Mouse (Mus musculus) CH12.LX (cell line): ENCODE results near the gene Acox3.

Source experiments
- CTCF ChIP-seq, 2 experiments: IDR thresholded peaks in 1 of 2; conservative IDR thresholded peaks in 1 of 2; 2 replicates each; pipeline ENCODE4 v1.5.1; 2011 to 2012; ENCODE audit warnings: low read depth in 2 of 2, low read length in 2 of 2, improper control_type of control experiment in 1 of 2, inconsistent platforms in 1 of 2, mild to moderate bottlenecking in 1 of 2, moderate library complexity in 1 of 2
- ZC3H11A ChIP-seq: IDR thresholded peaks from 2 replicates; pipeline ENCODE4 v1.6.1; 2012; ENCODE audit warnings: low read depth, mild to moderate bottlenecking, inconsistent platforms, low read length, improper control_type of control experiment

DNA sequence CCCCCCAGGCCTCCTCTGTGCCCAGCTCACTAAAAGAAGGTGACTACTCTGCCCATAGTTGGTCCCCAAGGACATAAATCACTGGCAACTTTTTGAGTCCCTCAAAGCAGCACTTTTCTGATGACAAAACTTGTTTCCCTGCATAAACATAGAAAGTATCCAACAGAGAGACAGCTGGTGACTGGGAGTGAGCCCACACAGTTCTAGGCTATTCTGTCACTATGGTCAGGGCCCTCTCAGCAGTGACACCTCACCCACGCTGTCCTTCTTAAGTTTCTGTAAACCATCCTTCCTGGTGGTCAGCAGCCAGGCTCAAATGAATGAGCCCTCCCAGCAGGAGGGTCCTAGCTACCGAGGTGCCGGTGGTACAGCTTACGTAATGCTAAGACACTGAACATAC lies 16.2 kb upstream of the Acox3 start:
- TF ChIP-seq ZC3H11A (no peak), CTCF (conservative IDR thresholded peaks at IDR 0.05 in 1 of 2, IDR thresholded peaks at IDR 0.05 in 1 of 2; ENCODE audit: low read depth in 2 of 2, low read length in 2 of 2) (no peak)
